Mouse (Mus musculus) thymus, adult 2 months (tissue): ENCODE results near the gene Spout1.

Source experiments
- CTCF ChIP-seq: fragments of 200-500 bp; IDR thresholded peaks from 2 replicates; pipeline ENCODE4 v1.5.1; 2012; ENCODE audit warnings: mild to moderate bottlenecking, control low read depth, low read length, moderate library complexity, borderline replicate concordance; ENCODE audit not compliant: control insufficient read depth, poor library complexity, insufficient read depth; ENCODE audit errors: extremely low read depth
- POLR2A ChIP-seq: fragments of 200-500 bp; IDR thresholded peaks from 2 replicates; pipeline ENCODE4 v1.6.1; 2012; ENCODE audit warnings: mild to moderate bottlenecking, low read length, control low read depth, moderate library complexity; ENCODE audit not compliant: control insufficient read depth, poor library complexity, insufficient read depth; ENCODE audit errors: extremely low read depth

DNA sequence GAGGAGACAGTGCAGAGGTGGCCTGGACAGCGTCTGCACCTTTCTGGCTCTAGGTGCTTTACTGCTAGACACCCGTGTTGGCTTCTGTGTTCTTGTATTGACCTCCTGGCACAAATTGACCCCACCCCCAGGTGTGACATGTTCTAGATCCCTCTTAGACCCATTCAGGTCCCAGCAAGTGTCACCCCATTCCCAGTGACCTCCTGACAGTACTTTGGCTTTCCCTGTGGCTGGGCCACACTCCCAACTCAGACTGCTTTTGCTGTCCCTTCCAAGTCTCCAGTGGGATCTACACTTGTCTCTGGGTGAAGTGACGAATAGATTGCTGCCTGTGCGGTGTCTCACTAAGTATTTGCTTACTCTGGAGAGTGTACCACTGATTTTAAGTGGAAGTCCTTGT lies 29.1 kb upstream of the Spout1 start:
- TF ChIP-seq CTCF: no peak
- no peak for TF ChIP-seq POLR2A
